Mouse (Mus musculus) heart, adult 2 months (tissue): Measurements from ENCODE around the gene Snip1. TPM values are rescaled to one million over a fixed set of nuclear protein-coding genes. Genes with fewer than 3 reads are reported as not detected.

Experiments
- DNase-seq, 2 experiments: peaks; one replicate each; pipeline ENCODE4 v3.0.0; 2021
- H3K27ac ChIP-seq: fragments of 200-600 bp; 2 replicates; pipeline ENCODE4 v1.8.1; 2022
- H3K27me3 ChIP-seq: fragments of 200-500 bp; 2 replicates; pipeline ENCODE4 v1.6.1; 2012; ENCODE audit warnings: mild to moderate bottlenecking, low read length, inconsistent platforms, mixed read lengths; ENCODE audit not compliant: control insufficient read depth, insufficient read depth
- H3K36me3 ChIP-seq: fragments of 200-500 bp; 2 replicates; pipeline ENCODE4 v1.6.1; 2012; ENCODE audit warnings: low read length, inconsistent platforms; ENCODE audit not compliant: control insufficient read depth, insufficient read depth
- H3K4me1 ChIP-seq: fragments of 200-500 bp; 2 replicates; pipeline ENCODE4 v1.6.1; 2011; ENCODE audit warnings: low read length; ENCODE audit not compliant: control insufficient read depth, insufficient read depth
- H3K4me3 ChIP-seq: fragments of 200-600 bp; 2 replicates; pipeline ENCODE4 v1.8.1; 2022
- H3K79me2 ChIP-seq: fragments of 200-500 bp; replicated peaks from 2 replicates; pipeline ENCODE4 v1.6.1; 2012; ENCODE audit warnings: mild to moderate bottlenecking, inconsistent platforms, low read length, moderate library complexity, mixed read lengths; ENCODE audit not compliant: control insufficient read depth, insufficient read depth
- H3K9ac ChIP-seq: fragments of 200-500 bp; 2 replicates; pipeline ENCODE4 v1.6.1; 2012; ENCODE audit warnings: low read depth, mild to moderate bottlenecking, control low read depth, inconsistent platforms, low read length, mixed read lengths
- CTCF ChIP-seq: fragments of 200-600 bp; IDR thresholded peaks from 2 replicates; pipeline ENCODE4 v1.8.1; 2022; ENCODE audit warnings: antibody characterized with exemption, mild to moderate bottlenecking, moderate library complexity
- EP300 ChIP-seq: fragments of 200-500 bp; IDR thresholded peaks from 2 replicates; pipeline ENCODE4 v1.6.1; 2011; ENCODE audit warnings: low read depth, low read length, control low read depth; ENCODE audit not compliant: insufficient read depth
- POLR2A ChIP-seq: fragments of 200-500 bp; IDR thresholded peaks from 2 replicates; pipeline ENCODE4 v1.6.1; 2011; ENCODE audit warnings: mild to moderate bottlenecking, low read depth, low read length, control low read depth; ENCODE audit not compliant: insufficient read depth
- WGBS: fragments of 180-500 bp; shearing (Covaris S2); methylation state at CpG from one replicate; pipeline ENCODE4 v1.1.7; 2018; 5-methylcytosine and 5-hydroxymethylcytosine counted together
- intact Hi-C: fragments of 180-260 bp; cut with DNase I; formaldehyde crosslinking; loops from one replicate; pipeline ENCODE4 v1.15.1; 2025
- polyA plus RNA-seq: library from polyadenylated mRNA; depleted of rRNA; stranded (reverse); fragments of >200 nt; gene quantifications from 2 replicates; pipeline ENCODE4 v1.2.3, GENCODE M21; 2012
- total RNA-seq, 2 experiments: library from RNA; stranded (reverse); gene quantifications; 2 replicates each; pipeline ENCODE4 v1.2.3; 2021

Gene Snip1
- total and polyA plus RNA-seq, 3 experiments = 4.4 to 7.5 (median 7.4) TPM

- H3K4me3 ChIP-seq = peak overlapping the region; percentile 77
- H3K27me3 ChIP-seq = no peaks in the 10 kb centered on the region
- peaks cover 3% of the 10 kb centered on the region for H3K4me1 ChIP-seq
- H3K9ac ChIP-seq = peak overlapping the region; percentile 96
- no peaks in the 10 kb centered on the region for H3K79me2 ChIP-seq
- H3K36me3 ChIP-seq = no peaks in the 10 kb centered on the region
- peak overlapping the region; percentile 92 for H3K27ac ChIP-seq
- WGBS = under 1% methylated on average over 45 of the region's 45 CpGs
- DNase-seq = no peak
- intact Hi-C loops = loop anchor here (2.0 kb wide), 1 partner anchor 37 kb away; no protein-coding TSS in a partner anchor
- TF ChIP-seq CTCF (no peak), EP300 (no peak), POLR2A (no peak)
Measured at GRCm38 (mm10) chr4:125085346-125085841, 18.9 kb downstream of the Snip1 start.

GRCm38 (mm10) chr4:125093031-125093430, 26.6 kb downstream of the Snip1 start:
- H3K27me3 ChIP-seq = no peaks in the 10 kb centered on the region
- no peak for DNase-seq

GRCm38 (mm10) chr4:125096066-125096465, 29.6 kb downstream of the Snip1 start:
- Histone ChIP-seq H3K9ac (no peak overlapping the region), H3K27me3 (no peaks in the 10 kb centered on the region), H3K36me3 (no peaks in the 10 kb centered on the region), H3K4me3 (no peak overlapping the region), H3K79me2 (no peaks in the 10 kb centered on the region), H3K27ac (no peak overlapping the region), H3K4me1 (no peaks in the 10 kb centered on the region)
- intact Hi-C loops = no loop called here
- no peak for TF ChIP-seq POLR2A
- no peak for TF ChIP-seq CTCF
- no peak for TF ChIP-seq EP300
- no peak for DNase-seq
- WGBS = 78% methylated on average over 5 of the region's 5 CpGs

More at GRCm38 (mm10) chr4:125093031-125093430, 26.6 kb downstream of the Snip1 start:
- Histone ChIP-seq H3K4me1 (no peaks in the 10 kb centered on the region), H3K36me3 (no peaks in the 10 kb centered on the region), H3K79me2 (no peaks in the 10 kb centered on the region), H3K4me3 (no peak overlapping the region), H3K9ac (no peak overlapping the region), H3K27ac (no peak overlapping the region)
- intact Hi-C loops = no loop called here
- TF ChIP-seq CTCF (no peak), POLR2A (no peak), EP300 (no peak)
- WGBS = 83% methylated on average over 5 of the region's 5 CpGs

- Histone ChIP-seq H3K27ac (no peak overlapping the region), H3K27me3 (no peaks in the 10 kb centered on the region), H3K79me2 (no peaks in the 10 kb centered on the region), H3K4me3 (no peak overlapping the region), H3K36me3 (no peaks in the 10 kb centered on the region), H3K9ac (no peak overlapping the region), H3K4me1 (no peaks in the 10 kb centered on the region)
- intact Hi-C loops = no loop called here
- no peak for DNase-seq
- WGBS = 67% methylated on average over 4 of the region's 4 CpGs
- TF ChIP-seq POLR2A (no peak), EP300 (no peak), CTCF (no peak)
Measured at GRCm38 (mm10) chr4:125097412-125097811, 30.9 kb downstream of the Snip1 start.

- Histone ChIP-seq H3K4me3 (no peak overlapping the region), H3K27ac (no peak overlapping the region), H3K79me2 (no peaks in the 10 kb centered on the region), H3K9ac (no peak overlapping the region), H3K27me3 (no peaks in the 10 kb centered on the region), H3K4me1 (no peaks in the 10 kb centered on the region), H3K36me3 (no peaks in the 10 kb centered on the region)
- intact Hi-C loops = loop anchor here (1.0 kb wide), 1 partner anchor 156 kb away; no protein-coding TSS in a partner anchor
- 11% methylated on average over 8 of the region's 8 CpGs for WGBS
- peak; percentile 72 to 86 for DNase-seq
- 0 out of 2 replicates have a peak, but pooled peaks have one; percentile 32 for TF ChIP-seq EP300
- no peak; the same call in 1 of the 2 replicates for TF ChIP-seq CTCF
- TF ChIP-seq POLR2A = no peak
Measured at GRCm38 (mm10) chr4:125099458-125099857, 33.0 kb downstream of the Snip1 start.

GRCm38 (mm10) chr4:125101334-125101733, 34.9 kb downstream of the Snip1 start:
- 63% methylated on average over 13 of the region's 13 CpGs for WGBS

More at GRCm38 (mm10) chr4:125101334-125101733, 34.9 kb downstream of the Snip1 start:
- no peaks in the 10 kb centered on the region for H3K79me2 ChIP-seq
- intact Hi-C loops = no loop called here
- no peak overlapping the region for H3K4me3 ChIP-seq
- H3K27ac ChIP-seq = no peak overlapping the region
- TF ChIP-seq EP300 (no peak), POLR2A (no peak), CTCF (no peak)
- no peak for DNase-seq
- H3K4me1 ChIP-seq = no peaks in the 10 kb centered on the region
- no peak overlapping the region for H3K9ac ChIP-seq
- H3K36me3 ChIP-seq = no peaks in the 10 kb centered on the region
- no peaks in the 10 kb centered on the region for H3K27me3 ChIP-seq
